Mouse (Mus musculus): ENCODE data around the gene Ippk.

The Ippk gene

GRCm38 (mm10) chr13:49420754-49421605 is at the start of gene Ippk:
Ippk (plus strand) TSS chr13:49421249.
- DNase-seq = peak; percentile 96

- DNase-seq = no peak
Measured at GRCm38 (mm10) chr13:49371428-49371899, 49.6 kb upstream of the Ippk start.

- DNase-seq = no peak
Measured at GRCm38 (mm10) chr13:49372370-49373060, 48.5 kb upstream of the Ippk start.

GRCm38 (mm10) chr13:49374304-49374703 is 46.7 kb upstream of the Ippk start:
- DNase-seq = no peak

- no peak for DNase-seq
Measured at GRCm38 (mm10) chr13:49374730-49375129, 46.3 kb upstream of the Ippk start.

- DNase-seq = no peak
Measured at GRCm38 (mm10) chr13:49377608-49378007, 43.4 kb upstream of the Ippk start.

- DNase-seq = no peak
Measured at GRCm38 (mm10) chr13:49379301-49379700, 41.7 kb upstream of the Ippk start.

GRCm38 (mm10) chr13:49381230-49381629 is 39.8 kb upstream of the Ippk start:
- DNase-seq = peak; percentile 85

- DNase-seq = no peak
Measured at GRCm38 (mm10) chr13:49382997-49383396, 38.1 kb upstream of the Ippk start.

- no peak for DNase-seq
Measured at GRCm38 (mm10) chr13:49384751-49385463, 36.1 kb upstream of the Ippk start.

- DNase-seq = peak; percentile 42
Measured at GRCm38 (mm10) chr13:49391374-49391773, 29.7 kb upstream of the Ippk start.

GRCm38 (mm10) chr13:49393579-49393978 is 27.5 kb upstream of the Ippk start:
- no peak for DNase-seq

- DNase-seq = no peak
Measured at GRCm38 (mm10) chr13:49394886-49395447, 26.1 kb upstream of the Ippk start.

- no peak for DNase-seq
Measured at GRCm38 (mm10) chr13:49396798-49397197, 24.3 kb upstream of the Ippk start.

- DNase-seq = no peak
Measured at GRCm38 (mm10) chr13:49398191-49398590, 22.9 kb upstream of the Ippk start.

GRCm38 (mm10) chr13:49400139-49400538 is 20.9 kb upstream of the Ippk start:
- no peak for DNase-seq

GRCm38 (mm10) chr13:49402628-49403027 is 18.4 kb upstream of the Ippk start:
- no peak for DNase-seq

GRCm38 (mm10) chr13:49407795-49408194 is 13.3 kb upstream of the Ippk start:
- DNase-seq = no peak

- DNase-seq = no peak
Measured at GRCm38 (mm10) chr13:49421606-49421917, 513 bp downstream of the Ippk start.

- DNase-seq = no peak
Measured at GRCm38 (mm10) chr13:49421959-49422358, 910 bp downstream of the Ippk start.

GRCm38 (mm10) chr13:49426736-49427135 is 5.7 kb downstream of the Ippk start:
- DNase-seq = no peak

- no peak for DNase-seq
Measured at GRCm38 (mm10) chr13:49428042-49428675, 7.1 kb downstream of the Ippk start.

GRCm38 (mm10) chr13:49430529-49430928 is 9.5 kb downstream of the Ippk start:
- no peak for DNase-seq
